Mouse (Mus musculus): ENCODE results near the gene Naa35. TPM values are rescaled to one million over a fixed set of nuclear protein-coding genes. Genes with fewer than 3 reads are reported as not detected.
A peak's percentile ranks its signal among the peaks of the same experiment; 100 is the strongest.

Naa35 gene
- polyA plus RNA-seq, 1 experiment = 4.9 TPM

DNA sequence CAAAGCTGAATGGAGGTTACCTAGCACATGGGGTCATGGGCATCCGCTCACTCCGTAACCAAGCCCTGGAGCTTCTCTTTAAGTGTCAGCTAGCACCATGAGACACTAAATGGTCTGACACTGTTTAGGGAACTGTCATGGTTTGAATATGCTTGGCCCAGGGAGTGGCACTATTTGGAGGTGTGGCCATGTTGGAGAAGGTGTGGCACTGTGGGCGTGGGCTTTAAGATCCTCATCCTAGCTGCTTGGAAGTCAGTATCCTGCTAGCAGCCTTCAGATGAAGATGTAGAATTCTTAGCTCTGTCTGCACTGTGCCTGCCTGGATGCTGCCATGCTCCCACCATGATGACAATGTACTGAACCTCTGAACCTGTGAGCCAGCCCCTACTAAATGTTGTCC is 75.3 kb downstream of the Naa35 start:
- no peak for TF ChIP-seq FLI1 (IDR thresholded peaks at IDR 0.05; ENCODE audit: low read length)
- no peak for TF ChIP-seq GATA1 (IDR thresholded peaks at IDR 0.05; ENCODE audit: borderline replicate concordance, low read length)
- Histone ChIP-seq H3K4me1 (peaks cover 36% of the 10 kb centered on the region), H3K4me3 (replicated peaks) (no peak overlapping the region), H3K27me3 (replicated peaks) (peaks cover 9% of the 10 kb centered on the region), H3K9me3 (no peaks in the 10 kb centered on the region), H3K36me3 (replicated peaks; ENCODE audit: low read length) (peaks cover 76% of the 10 kb centered on the region)

- Histone ChIP-seq H3K4me1 (peaks cover 31% of the 10 kb centered on the region), H3K9me3 (no peaks in the 10 kb centered on the region), H3K36me3 (replicated peaks; ENCODE audit: low read length) (peaks cover 79% of the 10 kb centered on the region), H3K27me3 (replicated peaks) (peaks cover 5% of the 10 kb centered on the region), H3K4me3 (replicated peaks) (no peak overlapping the region)
- no peak for TF ChIP-seq FLI1 (IDR thresholded peaks at IDR 0.05; ENCODE audit: low read length)
- TF ChIP-seq GATA1 (IDR thresholded peaks at IDR 0.05; ENCODE audit: borderline replicate concordance, low read length) = no peak
These were observed 76.3 kb downstream of the Naa35 start for GRCm38 (mm10) chr13:59661387-59661786.

DNA sequence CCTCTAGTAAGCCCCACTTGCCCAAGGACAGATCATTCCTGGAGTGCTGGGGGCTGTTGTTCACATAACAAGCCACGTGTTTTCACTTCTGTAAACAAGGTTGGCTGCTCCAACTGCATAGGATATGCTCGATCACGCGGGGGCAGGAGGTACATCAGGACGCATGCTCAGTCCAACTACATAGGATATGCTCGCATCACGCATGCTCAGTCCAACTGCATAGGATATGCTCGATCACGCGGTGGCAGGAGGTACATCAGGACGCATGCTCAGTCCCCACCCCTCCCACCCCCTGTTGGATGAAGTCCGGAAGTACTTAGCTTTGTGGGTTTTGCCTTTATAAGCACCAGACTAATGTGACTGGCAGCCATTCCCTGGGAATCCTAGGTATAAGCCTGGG is 76.9 kb downstream of the Naa35 start:
- no peaks in the 10 kb centered on the region for H3K9me3 ChIP-seq
- H3K4me3 ChIP-seq (replicated peaks) = no peak overlapping the region
- peaks cover 82% of the 10 kb centered on the region for H3K36me3 ChIP-seq (replicated peaks; ENCODE audit: low read length)
- peaks cover 28% of the 10 kb centered on the region for H3K4me1 ChIP-seq
- peaks cover 5% of the 10 kb centered on the region for H3K27me3 ChIP-seq (replicated peaks)
- TF ChIP-seq GATA1 (IDR thresholded peaks at IDR 0.05; ENCODE audit: borderline replicate concordance, low read length) = no peak
- no peak for TF ChIP-seq FLI1 (IDR thresholded peaks at IDR 0.05; ENCODE audit: low read length)

- no peak overlapping the region for H3K4me3 ChIP-seq (replicated peaks)
- H3K36me3 ChIP-seq (replicated peaks; ENCODE audit: low read length) = peaks cover 72% of the 10 kb centered on the region
- TF ChIP-seq FLI1 (IDR thresholded peaks at IDR 0.05; ENCODE audit: low read length) (no peak), GATA1 (IDR thresholded peaks at IDR 0.05; ENCODE audit: borderline replicate concordance, low read length) (no peak)
- H3K9me3 ChIP-seq = no peaks in the 10 kb centered on the region
- no peaks in the 10 kb centered on the region for H3K27me3 ChIP-seq (replicated peaks)
- peaks cover 28% of the 10 kb centered on the region for H3K4me1 ChIP-seq
These were observed 79.1 kb downstream of the Naa35 start for GRCm38 (mm10) chr13:59663939-59664712.

DNA sequence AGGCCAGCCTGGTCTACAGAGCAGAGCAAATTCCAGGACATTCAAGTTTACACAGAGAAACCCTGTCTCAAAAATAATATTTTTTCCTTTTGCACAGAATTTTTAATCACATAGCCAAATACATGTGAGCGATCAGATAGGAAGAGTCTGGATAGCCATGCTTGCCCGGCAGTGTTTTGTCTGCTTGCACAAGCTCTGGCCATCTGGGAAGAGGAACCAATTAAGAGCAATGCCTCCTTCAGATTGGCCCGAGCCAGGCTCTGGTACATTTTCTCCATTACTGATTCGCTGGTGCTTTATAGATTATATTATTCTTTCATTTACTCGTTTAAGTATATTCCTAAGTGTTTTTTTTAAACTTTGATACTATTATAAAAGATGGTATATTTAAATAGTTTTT is 82.7 kb downstream of the Naa35 start:
- Histone ChIP-seq H3K27me3 (replicated peaks) (no peaks in the 10 kb centered on the region), H3K9me3 (no peaks in the 10 kb centered on the region), H3K4me3 (replicated peaks) (no peak overlapping the region), H3K4me1 (peaks cover 55% of the 10 kb centered on the region), H3K36me3 (replicated peaks; ENCODE audit: low read length) (peaks cover 44% of the 10 kb centered on the region)
- TF ChIP-seq FLI1 (IDR thresholded peaks at IDR 0.05; ENCODE audit: low read length) (no peak), GATA1 (IDR thresholded peaks at IDR 0.05; ENCODE audit: borderline replicate concordance, low read length) (no peak)

DNA sequence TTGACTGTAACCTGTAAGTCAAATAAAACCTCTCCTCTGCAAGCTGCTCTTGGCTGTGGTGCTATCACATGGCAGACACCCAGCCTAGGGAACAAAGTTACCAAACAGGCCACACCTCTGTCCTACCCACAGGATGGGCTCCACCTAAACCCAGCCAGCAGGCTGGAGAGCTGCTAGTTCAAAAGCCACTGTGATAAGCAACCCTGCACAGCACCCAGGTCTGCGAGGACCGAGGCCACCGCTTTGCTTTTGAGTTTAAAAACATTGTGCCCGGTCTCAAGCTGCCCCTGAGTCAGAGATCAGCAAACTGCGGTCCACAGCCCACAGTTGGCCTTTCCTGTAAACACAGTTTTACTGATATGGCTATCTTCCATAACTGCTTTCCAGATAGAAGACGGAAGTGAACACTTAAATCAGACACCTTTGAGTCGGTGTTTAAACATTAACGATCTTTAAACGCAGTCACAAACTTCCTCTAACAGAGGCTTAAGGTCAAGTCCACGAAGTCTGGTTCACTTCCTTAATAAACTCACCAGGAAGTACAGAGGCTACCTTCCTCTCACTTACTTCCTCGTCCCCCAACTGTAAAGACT is 83.5 kb downstream of the Naa35 start:
- Histone ChIP-seq H3K36me3 (replicated peaks; ENCODE audit: low read length) (peaks cover 35% of the 10 kb centered on the region), H3K4me3 (replicated peaks) (peak overlapping the region; percentile 85), H3K4me1 (peaks cover 61% of the 10 kb centered on the region)

GRCm38 (mm10) chr13:59669946-59670345 is 84.9 kb downstream of the Naa35 start:
- Histone ChIP-seq H3K4me3 (replicated peaks) (no peak overlapping the region), H3K4me1 (peaks cover 69% of the 10 kb centered on the region), H3K9me3 (no peaks in the 10 kb centered on the region), H3K27me3 (replicated peaks) (no peaks in the 10 kb centered on the region), H3K36me3 (replicated peaks; ENCODE audit: low read length) (peaks cover 22% of the 10 kb centered on the region)
- TF ChIP-seq GATA1 (IDR thresholded peaks at IDR 0.05; ENCODE audit: borderline replicate concordance, low read length) (no peak), FLI1 (IDR thresholded peaks at IDR 0.05; ENCODE audit: low read length) (no peak)

More for the DNA sequence above, 83.5 kb downstream of the Naa35 start:
- TF ChIP-seq GATA1 (IDR thresholded peaks at IDR 0.05; ENCODE audit: borderline replicate concordance, low read length) (no peak), FLI1 (IDR thresholded peaks at IDR 0.05; ENCODE audit: low read length) (no peak)
- H3K9me3 ChIP-seq = no peaks in the 10 kb centered on the region
- no peaks in the 10 kb centered on the region for H3K27me3 ChIP-seq (replicated peaks)

DNA sequence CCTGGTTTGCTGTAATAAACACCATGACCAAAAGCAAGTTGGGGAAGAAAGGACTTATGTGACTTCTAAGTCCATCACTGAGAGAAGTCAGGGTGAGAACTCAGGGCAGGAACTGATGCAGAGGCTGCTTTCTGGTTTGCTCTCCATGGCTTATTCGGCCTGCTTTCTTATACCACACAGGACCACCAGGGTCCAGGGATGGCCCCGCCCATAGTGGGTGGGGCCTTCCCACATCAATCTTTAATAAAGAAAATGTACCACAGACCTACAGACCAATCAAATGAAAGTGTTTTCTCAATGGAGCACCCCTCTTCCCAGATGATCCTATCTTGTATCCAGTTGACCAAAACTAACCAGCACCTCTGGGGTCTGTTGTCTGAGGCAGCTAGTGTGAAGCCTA is 86.5 kb downstream of the Naa35 start:
- H3K4me3 ChIP-seq (replicated peaks) = no peak overlapping the region
- H3K27me3 ChIP-seq (replicated peaks) = no peaks in the 10 kb centered on the region
- TF ChIP-seq GATA1 (IDR thresholded peaks at IDR 0.05; ENCODE audit: borderline replicate concordance, low read length) = no peak
- TF ChIP-seq FLI1 (IDR thresholded peaks at IDR 0.05; ENCODE audit: low read length) = no peak
- peaks cover 7% of the 10 kb centered on the region for H3K36me3 ChIP-seq (replicated peaks; ENCODE audit: low read length)
- peaks cover 62% of the 10 kb centered on the region for H3K4me1 ChIP-seq
- H3K9me3 ChIP-seq = no peaks in the 10 kb centered on the region

- no peak; the same call in 1 of the 2 replicates for TF ChIP-seq FLI1 (IDR thresholded peaks at IDR 0.05; ENCODE audit: low read length)
- TF ChIP-seq GATA1 (IDR thresholded peaks at IDR 0.05; ENCODE audit: borderline replicate concordance, low read length) = no peak
- Histone ChIP-seq H3K9me3 (no peaks in the 10 kb centered on the region), H3K4me3 (replicated peaks) (peak overlapping the region; percentile 51), H3K36me3 (replicated peaks; ENCODE audit: low read length) (peaks cover 3% of the 10 kb centered on the region), H3K27me3 (replicated peaks) (peaks cover 2% of the 10 kb centered on the region), H3K4me1 (peaks cover 61% of the 10 kb centered on the region)
These were observed 87.2 kb downstream of the Naa35 start for GRCm38 (mm10) chr13:59672248-59672647.

DNA sequence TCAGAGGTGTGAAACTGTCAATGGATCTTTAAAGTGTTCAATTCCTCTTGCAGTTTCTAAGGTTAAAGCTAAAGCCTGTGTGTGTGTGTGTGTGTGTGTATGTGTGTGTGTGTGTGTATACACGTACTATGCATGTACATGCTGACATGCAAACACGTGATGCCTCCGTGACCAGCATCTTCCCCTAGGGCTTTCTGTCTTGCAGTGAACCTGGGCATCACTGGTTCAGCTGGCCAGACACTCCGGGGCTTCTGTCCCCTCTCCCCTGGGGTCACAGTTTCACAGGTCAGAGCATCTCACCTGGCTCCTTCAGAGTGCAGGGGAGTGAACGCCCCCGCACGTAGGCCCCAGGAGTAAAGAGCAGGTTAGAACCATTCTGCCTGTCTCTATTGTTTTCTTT is 88.5 kb downstream of the Naa35 start:
- H3K36me3 ChIP-seq (replicated peaks; ENCODE audit: low read length) = peaks cover 3% of the 10 kb centered on the region
- peak overlapping the region; percentile 28 for H3K4me3 ChIP-seq (replicated peaks)
- H3K4me1 ChIP-seq = peaks cover 55% of the 10 kb centered on the region
- H3K27me3 ChIP-seq (replicated peaks) = peaks cover 6% of the 10 kb centered on the region
- TF ChIP-seq FLI1 (IDR thresholded peaks at IDR 0.05; ENCODE audit: low read length) (no peak), GATA1 (IDR thresholded peaks at IDR 0.05; ENCODE audit: borderline replicate concordance, low read length) (no peak)
- no peaks in the 10 kb centered on the region for H3K9me3 ChIP-seq
